Mouse (Mus musculus): ENCODE results near the gene Gm14190.

- no peak for TF ChIP-seq CTCF (IDR thresholded peaks at IDR 0.05; ENCODE audit: low read depth, low read length)
- no peak for TF ChIP-seq EP300 (IDR thresholded peaks at IDR 0.05; ENCODE audit: insufficient read depth, low read depth, low read length)
These were observed at the start of gene Gm14190 for GRCm38 (mm10) chr11:99690463-99690862.

All from ES-Bruce4 (cell line).